Mouse (Mus musculus) ES-E14 (cell line): ENCODE measurements around the gene Pde4d. TPM values are rescaled to one million over a fixed set of nuclear protein-coding genes. Genes with fewer than 3 reads are reported as not detected.

ENCODE experiments used
- DNase-seq: peaks from one replicate; pipeline ENCODE4 v3.0.0-alpha.2; 2013; ENCODE audit warnings: low read depth, low spot score
- H3K27ac ChIP-seq: 2 replicates; pipeline ENCODE4 v1.5.1; 2012; ENCODE audit warnings: low read depth, mild to moderate bottlenecking, low read length, moderate library complexity, mixed read lengths; ENCODE audit not compliant: poor library complexity, insufficient read depth, severe bottlenecking
- H3K36me3 ChIP-seq: 2 replicates; pipeline ENCODE4 v1.6.1; 2012; ENCODE audit warnings: mild to moderate bottlenecking, low read length, moderate library complexity, mixed read lengths; ENCODE audit not compliant: control insufficient read depth, poor library complexity, insufficient read depth, severe bottlenecking
- H3K4me1 ChIP-seq, 2 experiments: fragments of 150-350 bp in 1 of 2; sonication (generic) in 1 of 2; 2 replicates each; pipeline ENCODE4 v1.6.1; 2012; ENCODE audit warnings: low read length in 2 of 2, mild to moderate bottlenecking in 1 of 2, mixed read lengths in 1 of 2; ENCODE audit not compliant: control insufficient read depth in 2 of 2, insufficient read depth in 2 of 2, poor library complexity in 1 of 2
- H3K4me3 ChIP-seq, 2 experiments: fragments of 150-350 bp in 1 of 2; sonication (generic) in 1 of 2; 2 replicates each; pipeline ENCODE4 v1.5.1; 2012; ENCODE audit warnings: low read length in 2 of 2, low read depth in 1 of 2, mild to moderate bottlenecking in 1 of 2, mixed read lengths in 1 of 2; ENCODE audit not compliant: insufficient read depth in 1 of 2, poor library complexity in 1 of 2, severe bottlenecking in 1 of 2
- H3K9ac ChIP-seq: 2 replicates; pipeline ENCODE4 v1.6.1; 2012; ENCODE audit warnings: low read depth, mild to moderate bottlenecking, low read length, mixed read lengths; ENCODE audit not compliant: poor library complexity, insufficient read depth, severe bottlenecking
- H3K9me3 ChIP-seq: fragments of 150-350 bp; sonication (generic); 2 replicates; pipeline ENCODE4 v1.6.1; 2012; ENCODE audit warnings: low read depth, mild to moderate bottlenecking, low read length; ENCODE audit not compliant: control insufficient read depth, insufficient read depth
- CHD2 ChIP-seq: IDR thresholded peaks from 2 replicates; pipeline ENCODE4 v1.6.1; 2014; ENCODE audit warnings: mild to moderate bottlenecking, low read depth, low read length, inconsistent platforms
- HCFC1 ChIP-seq: IDR thresholded peaks from 2 replicates; pipeline ENCODE4 v1.6.1; 2012; ENCODE audit warnings: low read length, inconsistent platforms, borderline replicate concordance; ENCODE audit not compliant: insufficient read depth
- MAFK ChIP-seq: IDR thresholded peaks from 2 replicates; pipeline ENCODE4 v1.6.1; 2014; ENCODE audit warnings: mild to moderate bottlenecking, low read depth, low read length, inconsistent platforms; ENCODE audit not compliant: insufficient read depth
- ZC3H11A ChIP-seq: IDR thresholded peaks from 2 replicates; pipeline ENCODE4 v1.6.1; 2012; ENCODE audit warnings: low read depth, mild to moderate bottlenecking, inconsistent platforms, low read length, borderline replicate concordance
- ZNF384 ChIP-seq: IDR thresholded peaks from 2 replicates; pipeline ENCODE4 v1.6.1; 2012; ENCODE audit warnings: low read depth, low read length, inconsistent platforms
- in situ Hi-C, 2 experiments: fragments of 600-800 bp; cut with MboI; formaldehyde crosslinking; loops; one replicate each; pipeline ENCODE4 v1.15.1; 2025; ENCODE audit warnings: low sequenced_read_pairs in 2 of 2, inconsistent platforms in 1 of 2; ENCODE audit not compliant: unreplicated experiment in 2 of 2
- total RNA-seq: library from RNA; depleted of rRNA; stranded (reverse); fragments of 300-350 nt; gene quantifications from 2 replicates; pipeline ENCODE4 v1.2.3, GENCODE M21; 2012

Pde4d gene
- total RNA-seq, 1 experiment: 10.4 TPM

- H3K4me1 ChIP-seq: no peaks in the 10 kb centered on the region
- DNase-seq: no peak
- no peaks in the 10 kb centered on the region for H3K36me3 ChIP-seq
- in situ Hi-C loops: no loop called here
- H3K27ac ChIP-seq: no peak overlapping the region
- H3K9me3 ChIP-seq: no peaks in the 10 kb centered on the region
- no peak overlapping the region for H3K9ac ChIP-seq
- H3K4me3 ChIP-seq: no peak overlapping the region
- no peak for TF ChIP-seq MAFK
- no peak for TF ChIP-seq HCFC1
- no peak for TF ChIP-seq ZNF384
- TF ChIP-seq CHD2: no peak
- TF ChIP-seq ZC3H11A: no peak
Measured at GRCm38 (mm10) chr13:109788604-109789003, 1338.9 kb downstream of the Pde4d start.

DNA sequence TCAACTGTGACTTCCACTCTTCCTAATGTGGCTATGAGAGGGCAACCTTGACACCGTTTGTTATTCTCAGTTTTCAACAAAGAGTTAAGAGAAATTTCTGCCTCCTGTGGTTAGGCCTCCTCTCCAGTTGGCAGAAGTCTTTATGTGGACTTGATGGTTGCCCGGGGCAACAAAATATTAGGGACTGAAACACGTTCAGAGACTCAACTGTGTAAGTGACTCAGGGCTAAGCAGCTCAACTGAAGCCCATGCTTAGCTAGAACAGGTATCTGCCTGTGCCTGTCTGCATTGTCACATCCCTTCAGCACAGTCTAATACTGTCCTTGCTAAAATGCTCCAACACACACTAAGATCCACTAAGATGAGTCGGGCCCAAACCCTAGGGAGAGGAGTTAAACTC, 1339.4 kb downstream of the Pde4d start:
- Histone ChIP-seq H3K4me3 (no peak overlapping the region), H3K27ac (no peak overlapping the region), H3K9me3 (no peaks in the 10 kb centered on the region), H3K4me1 (no peaks in the 10 kb centered on the region), H3K36me3 (no peaks in the 10 kb centered on the region), H3K9ac (no peak overlapping the region)
- in situ Hi-C loops: no loop called here
- TF ChIP-seq MAFK: no peak
- TF ChIP-seq ZC3H11A: no peak
- no peak for TF ChIP-seq ZNF384
- TF ChIP-seq HCFC1: no peak
- no peak for TF ChIP-seq CHD2
- no peak for DNase-seq

GRCm38 (mm10) chr13:109790045-109790715, 1340.4 kb downstream of the Pde4d start:
- H3K9me3 ChIP-seq: no peaks in the 10 kb centered on the region
- no peak overlapping the region for H3K27ac ChIP-seq
- no peaks in the 10 kb centered on the region for H3K36me3 ChIP-seq
- no peaks in the 10 kb centered on the region for H3K4me1 ChIP-seq
- H3K4me3 ChIP-seq: no peak overlapping the region
- no peak overlapping the region for H3K9ac ChIP-seq
- no peak for DNase-seq
- in situ Hi-C loops: no loop called here
- no peak for TF ChIP-seq HCFC1

DNA sequence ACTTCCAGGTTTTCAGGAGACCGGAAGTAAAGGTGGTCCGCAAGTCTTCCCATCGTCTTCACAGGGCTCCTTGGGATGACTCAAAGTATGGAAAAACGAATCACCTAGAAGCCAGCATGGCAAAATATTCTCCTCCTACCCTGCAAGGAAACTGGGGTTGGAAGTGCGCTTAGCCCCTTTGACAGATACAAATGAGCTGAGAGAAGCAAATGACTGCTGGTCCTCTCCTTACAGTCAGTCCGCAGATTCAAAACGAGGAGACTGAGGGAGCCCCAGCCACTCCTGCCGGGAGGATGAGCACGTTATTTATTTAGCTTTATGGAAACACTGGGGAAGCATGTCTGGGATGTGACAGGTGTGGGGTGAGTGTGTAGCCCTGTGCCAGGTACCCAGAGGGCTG, 1344.2 kb downstream of the Pde4d start:
- peaks cover 0 to 2% of the 10 kb centered on the region in 2 experiments; a peak in 1 of 4 replicates for H3K4me1 ChIP-seq
- DNase-seq: no peak
- H3K36me3 ChIP-seq: no peaks in the 10 kb centered on the region
- in situ Hi-C loops: no loop called here
- H3K27ac ChIP-seq: no peak overlapping the region
- no peak overlapping the region for H3K4me3 ChIP-seq
- no peaks in the 10 kb centered on the region for H3K9me3 ChIP-seq
- TF ChIP-seq ZC3H11A (no peak), ZNF384 (no peak), HCFC1 (no peak), MAFK (no peak), CHD2 (no peak)
- H3K9ac ChIP-seq: no peak overlapping the region

GRCm38 (mm10) chr13:109798651-109799050, 1348.9 kb downstream of the Pde4d start:
- Histone ChIP-seq H3K4me3 (no peak overlapping the region), H3K36me3 (no peaks in the 10 kb centered on the region), H3K9ac (no peak overlapping the region), H3K9me3 (no peaks in the 10 kb centered on the region), H3K27ac (no peak overlapping the region), H3K4me1 (peaks cover 0 to 2% of the 10 kb centered on the region in 2 experiments; a peak in 1 of 4 replicates)
- in situ Hi-C loops: no loop called here
- no peak for DNase-seq
- TF ChIP-seq MAFK: no peak
- TF ChIP-seq ZNF384: no peak
- no peak for TF ChIP-seq CHD2
- no peak for TF ChIP-seq ZC3H11A
- TF ChIP-seq HCFC1: no peak
